16 mouse cellular contexts compared by ENCODE assay signal in the genomic region with DNA sequence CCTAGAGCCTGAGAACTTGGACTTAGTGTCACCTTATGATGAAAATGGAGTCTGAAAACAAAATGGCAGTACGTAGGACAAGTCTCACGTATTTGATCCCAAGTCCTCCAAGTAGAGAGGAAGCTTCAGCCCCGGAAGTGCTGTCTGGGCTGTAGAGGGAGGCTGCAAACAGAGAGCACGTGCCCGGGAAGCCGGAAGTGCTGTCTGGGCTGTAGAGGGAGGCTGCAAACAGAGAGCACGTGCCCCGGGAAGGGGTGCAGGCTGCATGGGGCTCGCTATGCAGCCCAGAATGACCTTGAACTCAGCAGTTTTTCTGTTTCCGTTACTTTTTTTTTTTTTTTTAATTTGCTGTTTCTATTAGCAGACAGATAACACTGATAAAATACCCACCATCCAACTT. TPM values are rescaled to one million over a fixed set of nuclear protein-coding genes. Genes with fewer than 3 reads are reported as not detected.
A peak's percentile ranks its signal among the peaks of the same experiment; 100 is the strongest.
DNase-seq lines count a peak whose midpoint lies in the region; ATAC-seq lines count a peak whose summit lies in the region.
"Had no signal": no experiment of that assay in that cellular context is flagged by ENCODE, and none has a peak within 500 bp of the region (broad histone marks: within the 10 kb centered on the region; RNA-seq: fewer than 3 reads in every experiment).

No protein-coding gene starts in this region.

- no peaks in the 10 kb centered on the region for H3K27me3 ChIP-seq in heart, embryonic 11.5 days (ENCODE audit: control insufficient read depth, insufficient read depth, low read length)
- H3K27me3 ChIP-seq in lung, embryonic 16.5 days (ENCODE audit: control insufficient read depth, insufficient read depth, low read depth, low read length) = no peaks in the 10 kb centered on the region
- no peaks in the 10 kb centered on the region for H3K27me3 ChIP-seq in liver, embryonic 16.5 days (ENCODE audit: control insufficient read depth, insufficient read depth, low read depth, low read length)
- no peaks in the 10 kb centered on the region for H3K27me3 ChIP-seq in hindbrain, embryonic 14.5 days (ENCODE audit: control insufficient read depth, insufficient read depth, low read length)
- H3K27me3 ChIP-seq: embryonic facial prominence, embryonic 15.5 days; heart, embryonic 13.5 days; lung, embryonic 15.5 days; Patski had no signal

- ATAC-seq in heart, embryonic 11.5 days (replicated peaks; ENCODE audit: insufficient number of reproducible peaks, low FRiP score, low TSS enrichment) = no peak
- peak; percentile 66 for ATAC-seq in lung, embryonic 16.5 days (ENCODE audit: low read depth)
- ATAC-seq in liver, embryonic 16.5 days (ENCODE audit: low read depth) = peak; percentile 72
- no peak for ATAC-seq in hindbrain, embryonic 14.5 days (ENCODE audit: low FRiP score)
- ATAC-seq: inflammation-experienced regulatory T-cells, adult 6 months; Patski had no signal

- peak; percentile 26 to 48 for DNase-seq in heart, adult 18-20 months
- no peak for DNase-seq in lung, postnatal 25 days (ENCODE audit: low spot score)
- peak; percentile 40 for DNase-seq in thymus, postnatal 25 days
- DNase-seq in hindbrain, embryonic 14.5 days (ENCODE audit: low spot score) = no peak
- no peak for DNase-seq in layer of hippocampus, postnatal 25 days (ENCODE audit: extremely low spot score in 1 of 2, low spot score in 1 of 2)
- DNase-seq: cerebellum, adult 9-11 months had no signal

- no peak overlapping the region for H3K4me3 ChIP-seq in heart, embryonic 11.5 days (ENCODE audit: low read depth, low read length)
- H3K4me3 ChIP-seq in lung, embryonic 16.5 days (ENCODE audit: low read length) = no peak overlapping the region
- H3K4me3 ChIP-seq in liver, embryonic 16.5 days (ENCODE audit: low read depth, low read length) = no peak overlapping the region
- H3K4me3 ChIP-seq in hindbrain, embryonic 14.5 days (replicated peaks; ENCODE audit: low read length) = no peak overlapping the region
- H3K4me3 ChIP-seq: embryonic facial prominence, embryonic 15.5 days; heart, embryonic 13.5 days; lung, embryonic 15.5 days had no signal

- peaks cover 5% of the 10 kb centered on the region; the same call in 1 of the 2 replicates for H3K4me1 ChIP-seq in heart, embryonic 11.5 days (ENCODE audit: control insufficient read depth, insufficient read depth, low read length)
- H3K4me1 ChIP-seq in lung, embryonic 16.5 days (replicated peaks; ENCODE audit: control insufficient read depth, insufficient read depth, low read length) = no peaks in the 10 kb centered on the region
- H3K4me1 ChIP-seq in liver, embryonic 16.5 days (ENCODE audit: control insufficient read depth, low read depth, low read length) = peaks cover 2% of the 10 kb centered on the region; the same call in 1 of the 2 replicates
- no peaks in the 10 kb centered on the region for H3K4me1 ChIP-seq in hindbrain, embryonic 14.5 days (replicated peaks; ENCODE audit: control insufficient read depth, insufficient read depth, low read length)
- H3K4me1 ChIP-seq: embryonic facial prominence, embryonic 15.5 days; lung, embryonic 15.5 days had no signal

- H3K4me2 ChIP-seq in heart, embryonic 11.5 days = no peak overlapping the region
- no peak overlapping the region for H3K4me2 ChIP-seq in lung, embryonic 16.5 days (ENCODE audit: low read depth, low read length)
- H3K4me2 ChIP-seq in liver, embryonic 16.5 days (ENCODE audit: low read depth, low read length) = no peak overlapping the region
- H3K4me2 ChIP-seq in hindbrain, embryonic 14.5 days (replicated peaks) = no peak overlapping the region
- H3K4me2 ChIP-seq: embryonic facial prominence, embryonic 15.5 days; heart, embryonic 13.5 days; lung, embryonic 15.5 days had no signal

- H3K27ac ChIP-seq in heart, embryonic 11.5 days (ENCODE audit: low read depth, low read length) = no peak overlapping the region
- no peak overlapping the region for H3K27ac ChIP-seq in lung, embryonic 16.5 days (ENCODE audit: low read length)
- no peak overlapping the region for H3K27ac ChIP-seq in liver, embryonic 16.5 days (ENCODE audit: low read length)
- H3K27ac ChIP-seq in hindbrain, embryonic 14.5 days = no peak overlapping the region
- H3K27ac ChIP-seq: embryonic facial prominence, embryonic 15.5 days; heart, embryonic 13.5 days; lung, embryonic 15.5 days had no signal

- no peak overlapping the region for H3K9ac ChIP-seq in heart, embryonic 11.5 days (ENCODE audit: low read depth, low read length)
- H3K9ac ChIP-seq in lung, embryonic 16.5 days (ENCODE audit: low read length) = no peak overlapping the region
- H3K9ac ChIP-seq in liver, embryonic 16.5 days (ENCODE audit: low read depth, low read length) = no peak overlapping the region
- H3K9ac ChIP-seq in hindbrain, embryonic 14.5 days = no peak overlapping the region
- H3K9ac ChIP-seq: embryonic facial prominence, embryonic 15.5 days; heart, embryonic 13.5 days; lung, embryonic 15.5 days had no signal

- H3K36me3 ChIP-seq in heart, embryonic 11.5 days (ENCODE audit: control insufficient read depth, insufficient read depth, low read length) = no peaks in the 10 kb centered on the region
- no peaks in the 10 kb centered on the region for H3K36me3 ChIP-seq in lung, embryonic 16.5 days (ENCODE audit: control insufficient read depth, insufficient read depth, low read length)
- no peaks in the 10 kb centered on the region for H3K36me3 ChIP-seq in liver, embryonic 16.5 days (ENCODE audit: control insufficient read depth, insufficient read depth)
- no peaks in the 10 kb centered on the region for H3K36me3 ChIP-seq in hindbrain, embryonic 14.5 days (replicated peaks; ENCODE audit: control insufficient read depth, insufficient read depth)
- H3K36me3 ChIP-seq: embryonic facial prominence, embryonic 15.5 days; heart, embryonic 13.5 days; lung, embryonic 15.5 days had no signal

- H3K9me3 ChIP-seq in heart, embryonic 11.5 days (replicated peaks; ENCODE audit: control insufficient read depth, low read length) = no peaks in the 10 kb centered on the region
- H3K9me3 ChIP-seq in lung, embryonic 16.5 days (ENCODE audit: control insufficient read depth, low read length) = no peaks in the 10 kb centered on the region
- no peaks in the 10 kb centered on the region for H3K9me3 ChIP-seq in liver, embryonic 16.5 days (replicated peaks; ENCODE audit: control insufficient read depth, low read length)
- no peaks in the 10 kb centered on the region for H3K9me3 ChIP-seq in hindbrain, embryonic 14.5 days (ENCODE audit: control insufficient read depth, low read length)
- H3K9me3 ChIP-seq: embryonic facial prominence, embryonic 15.5 days; heart, embryonic 13.5 days; lung, embryonic 15.5 days had no signal

- 55% methylated on average over 10 of the region's 10 CpGs for WGBS in heart, embryonic 11.5 days (ENCODE audit: insufficient replicate concordance)
- 43% methylated on average over 10 of the region's 10 CpGs for WGBS in lung, embryonic 16.5 days
- WGBS in liver, embryonic 16.5 days (ENCODE audit: insufficient replicate concordance) = 37% methylated on average over 10 of the region's 10 CpGs
- WGBS in hindbrain, embryonic 14.5 days = 76% methylated on average over 10 of the region's 10 CpGs

RNA-seq across cellular contexts. Expression of a gene that starts 8.3 kb away (rescaled TPM):
- 10 to 100 TPM; 12.5 to 14.2 TPM for total RNA-seq in heart, adult 18-20 months (2021)
- 12.8 and 15.0 TPM in 2 replicates for polyA plus RNA-seq in heart, embryonic 11.5 days (2014; fragmentation: Nextera tagmentation; extraction: Ambion mirVana)
- 24.5 and 25.2 TPM in 2 replicates for polyA plus RNA-seq in lung, embryonic 16.5 days (2015; fragmentation: Nextera tagmentation; extraction: Ambion mirVana)
- polyA plus RNA-seq in liver, embryonic 16.5 days (2015; fragmentation: Nextera tagmentation; extraction: Ambion mirVana) = 4.5 and 4.8 TPM in 2 replicates
- 12.3 and 13.7 TPM in 2 replicates for polyA plus RNA-seq in hindbrain, embryonic 14.5 days (2014; fragmentation: Nextera tagmentation; extraction: Ambion mirVana)
- total RNA-seq in layer of hippocampus, postnatal 25 days (2021) = 1 to 10 TPM; 7.9 to 9.1 TPM

RNA-seq across cellular contexts. Expression of a gene that starts 23.1 kb away (rescaled TPM):
- under 1 TPM; 0.31 to 0.47 TPM for total RNA-seq in heart, adult 18-20 months (2021)
- 0.16 TPM in 1 of 2 replicates, not detected in the other for polyA plus RNA-seq in heart, embryonic 11.5 days (2014; fragmentation: Nextera tagmentation; extraction: Ambion mirVana)
- polyA plus RNA-seq in lung, embryonic 16.5 days (2015; fragmentation: Nextera tagmentation; extraction: Ambion mirVana) = 0.31 and 0.54 TPM in 2 replicates
- polyA plus RNA-seq in liver, embryonic 16.5 days (2015; fragmentation: Nextera tagmentation; extraction: Ambion mirVana) = 0.63 and 0.89 TPM in 2 replicates
- 0.10 and 0.11 TPM in 2 replicates for polyA plus RNA-seq in hindbrain, embryonic 14.5 days (2014; fragmentation: Nextera tagmentation; extraction: Ambion mirVana)
- under 1 TPM; 0.64 to 0.92 TPM for total RNA-seq in layer of hippocampus, postnatal 25 days (2021)
- polyA plus RNA-seq: inflammation-experienced regulatory T-cells, adult 6 months had no signal

RNA-seq across cellular contexts. Expression of a gene that starts 46.0 kb away (rescaled TPM):
- total RNA-seq in heart, adult 18-20 months (2021) = 1 to 10 TPM; 2.5 to 3.2 TPM
- polyA plus RNA-seq in heart, embryonic 11.5 days (2014; fragmentation: Nextera tagmentation; extraction: Ambion mirVana) = 5.8 and 6.2 TPM in 2 replicates
- polyA plus RNA-seq in lung, embryonic 16.5 days (2015; fragmentation: Nextera tagmentation; extraction: Ambion mirVana) = 7.8 and 10.0 TPM in 2 replicates
- polyA plus RNA-seq in liver, embryonic 16.5 days (2015; fragmentation: Nextera tagmentation; extraction: Ambion mirVana) = 1.0 and 1.4 TPM in 2 replicates
- 13.7 and 16.3 TPM in 2 replicates for polyA plus RNA-seq in hindbrain, embryonic 14.5 days (2014; fragmentation: Nextera tagmentation; extraction: Ambion mirVana)
- 1 to 10 TPM; 3.7 to 4.2 TPM for total RNA-seq in layer of hippocampus, postnatal 25 days (2021)

RNA-seq across cellular contexts. Expression of a gene that starts 57.8 kb away (rescaled TPM):
- total RNA-seq in heart, adult 18-20 months (2021) = not detected
- polyA plus RNA-seq in heart, embryonic 11.5 days (2014; fragmentation: Nextera tagmentation; extraction: Ambion mirVana) = not detected in 2 replicates
- polyA plus RNA-seq in lung, embryonic 16.5 days (2015; fragmentation: Nextera tagmentation; extraction: Ambion mirVana) = not detected in 2 replicates
- not detected in 2 replicates for polyA plus RNA-seq in liver, embryonic 16.5 days (2015; fragmentation: Nextera tagmentation; extraction: Ambion mirVana)
- polyA plus RNA-seq in hindbrain, embryonic 14.5 days (2014; fragmentation: Nextera tagmentation; extraction: Ambion mirVana) = not detected in 2 replicates
- not detected for total RNA-seq in layer of hippocampus, postnatal 25 days (2021)
- total RNA-seq: adrenal gland, postnatal 4 days; left cerebral cortex, adult 18-20 months had no signal
- polyA plus RNA-seq: heart, embryonic 13.5 days; inflammation-experienced regulatory T-cells, adult 6 months; lung, embryonic 15.5 days; Patski had no signal

Comparison
In these comparisons a context has a peak if more than half of its experiments do, and no peak if none do; other contexts are left out.
1. DNase-seq: peak in heart, adult 18-20 months (2 of 2) and thymus, postnatal 25 days (single experiment); none in lung, postnatal 25 days (single experiment), hindbrain, embryonic 14.5 days (single experiment) and layer of hippocampus, postnatal 25 days (0 of 2).
2. ATAC-seq: peak in lung, embryonic 16.5 days (single experiment) and liver, embryonic 16.5 days (single experiment); none in heart, embryonic 11.5 days (single experiment) and hindbrain, embryonic 14.5 days (single experiment).